Mouse (Mus musculus): ENCODE measurements around the gene Stpg4. TPM values are rescaled to one million over a fixed set of nuclear protein-coding genes. Genes with fewer than 3 reads are reported as not detected.

Stpg4 gene
- total RNA-seq, 2 experiments from 2014 or later = not detected

GRCm38 (mm10) chr17:87446767-87447611 lies 19.4 kb upstream of the Stpg4 start, which contains the start of gene Calm2:
TSS of gene Calm2 (minus strand) at chr17:87446935.
- DNase-seq = peak; percentile 97

- DNase-seq = peak; percentile 73 to 74
Observed at GRCm38 (mm10) chr17:87445917-87446766, 18.6 kb upstream of the Stpg4 start.

- DNase-seq = no peak
Observed at GRCm38 (mm10) chr17:87445337-87445916, 17.9 kb upstream of the Stpg4 start.

GRCm38 (mm10) chr17:87444763-87445162 lies 17.2 kb upstream of the Stpg4 start:
- DNase-seq = no peak

GRCm38 (mm10) chr17:87441537-87441936 lies 14.0 kb upstream of the Stpg4 start:
- no peak for DNase-seq

- no peak for DNase-seq
Observed at GRCm38 (mm10) chr17:87439441-87439840, 11.9 kb upstream of the Stpg4 start.

- no peak for DNase-seq
Observed at GRCm38 (mm10) chr17:87433929-87434328, 6.4 kb upstream of the Stpg4 start.

GRCm38 (mm10) chr17:87432743-87433142 lies 5.2 kb upstream of the Stpg4 start:
- no peak for DNase-seq

GRCm38 (mm10) chr17:87432314-87432713 lies 4.8 kb upstream of the Stpg4 start:
- no peak for DNase-seq

- no peak for DNase-seq
Observed at GRCm38 (mm10) chr17:87429431-87429830, 1.9 kb upstream of the Stpg4 start.

GRCm38 (mm10) chr17:87418082-87418481 lies 9.5 kb downstream of the Stpg4 start:
- no peak for DNase-seq

GRCm38 (mm10) chr17:87406646-87407045 lies 20.9 kb downstream of the Stpg4 start:
- no peak for DNase-seq

GRCm38 (mm10) chr17:87405576-87405975 lies 22.0 kb downstream of the Stpg4 start:
- DNase-seq = no peak

GRCm38 (mm10) chr17:87403462-87403861 lies 24.1 kb downstream of the Stpg4 start:
- DNase-seq = no peak

GRCm38 (mm10) chr17:87402444-87402843 lies 25.1 kb downstream of the Stpg4 start:
- no peak for DNase-seq

GRCm38 (mm10) chr17:87397088-87397487 lies 30.5 kb downstream of the Stpg4 start:
- no peak for DNase-seq

GRCm38 (mm10) chr17:87391242-87391641 lies 36.3 kb downstream of the Stpg4 start:
- peak in 1 of 2 experiments; percentile 51 for DNase-seq

GRCm38 (mm10) chr17:87387068-87387467 lies 40.5 kb downstream of the Stpg4 start:
- DNase-seq = no peak

GRCm38 (mm10) chr17:87385835-87386234 lies 41.7 kb downstream of the Stpg4 start:
- no peak for DNase-seq

- no peak for DNase-seq
Observed at GRCm38 (mm10) chr17:87380681-87381080, 46.9 kb downstream of the Stpg4 start.

- no peak for DNase-seq
Observed at GRCm38 (mm10) chr17:87379821-87380220, 47.7 kb downstream of the Stpg4 start.

GRCm38 (mm10) chr17:87379160-87379624 lies 48.3 kb downstream of the Stpg4 start:
- DNase-seq = no peak

Data from layer of hippocampus, postnatal 36 days (tissue).